Mouse (Mus musculus) adipose tissue, adult 10 weeks (tissue): ENCODE results near the gene Synrg. TPM values are rescaled to one million over a fixed set of nuclear protein-coding genes. Genes with fewer than 3 reads are reported as not detected.

ENCODE experiments used
- polyA plus RNA-seq: library from polyadenylated mRNA; stranded (reverse); fragments of 350-450 nt; fragmentation: Illumina TruSeq; extraction: RNeasy Lipid Tissue Mini Kit (QIAGEN cat#74804); gene quantifications from one replicate; pipeline ENCODE4 v1.2.3, GENCODE M21; 2014; ENCODE audit warnings: low read depth, low replicate concordance

The Synrg gene
- polyA plus RNA-seq = 24.0 TPM

DNA sequence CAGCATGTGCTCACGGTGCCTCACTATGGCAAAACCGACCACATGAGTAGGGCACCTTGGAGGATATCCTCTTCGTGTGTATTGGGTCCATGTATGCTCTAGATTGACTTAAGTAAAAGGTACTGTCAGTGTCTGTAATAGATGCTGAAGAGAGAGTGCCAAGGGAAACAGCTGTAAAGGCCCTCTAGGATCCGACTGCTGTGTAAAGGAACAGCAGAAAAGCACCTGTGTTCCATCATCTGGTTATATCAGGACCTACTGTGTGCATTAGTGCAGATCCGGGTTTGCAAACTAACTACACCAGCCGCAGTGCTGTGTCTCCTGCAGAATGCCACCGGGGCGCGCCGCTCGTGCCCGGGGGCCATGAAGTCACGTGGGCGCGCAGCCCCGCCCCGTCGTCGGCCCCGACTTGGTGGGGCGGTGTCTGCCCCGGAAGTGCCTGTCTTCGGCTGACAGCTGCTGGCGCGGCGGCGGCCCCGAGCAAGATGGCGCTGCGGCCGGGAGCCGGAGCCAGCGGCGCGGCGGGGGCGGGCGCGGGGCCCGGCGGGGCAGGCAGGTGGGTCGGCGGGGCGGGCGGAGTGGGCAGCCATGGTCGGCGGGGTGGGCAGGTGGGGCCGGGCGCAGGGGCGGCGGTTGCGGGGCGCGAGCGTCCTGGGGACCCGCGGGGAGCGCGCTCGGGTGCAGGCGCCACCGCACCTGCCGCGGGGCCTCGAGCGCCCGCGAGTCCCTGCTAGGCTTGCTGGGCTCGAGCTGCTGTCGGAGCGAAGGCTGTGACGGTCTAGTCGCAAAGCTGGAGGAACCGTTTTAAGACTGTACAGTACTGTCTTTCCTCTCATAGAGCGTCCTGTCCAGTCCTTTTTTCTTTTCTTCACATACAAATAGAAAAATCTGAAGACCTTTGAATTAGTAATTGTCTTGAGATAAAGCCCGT, at the start of gene Synrg:
TSS of gene Synrg (plus strand) at position 438 of the 931 bp plus-strand sequence.

DNA sequence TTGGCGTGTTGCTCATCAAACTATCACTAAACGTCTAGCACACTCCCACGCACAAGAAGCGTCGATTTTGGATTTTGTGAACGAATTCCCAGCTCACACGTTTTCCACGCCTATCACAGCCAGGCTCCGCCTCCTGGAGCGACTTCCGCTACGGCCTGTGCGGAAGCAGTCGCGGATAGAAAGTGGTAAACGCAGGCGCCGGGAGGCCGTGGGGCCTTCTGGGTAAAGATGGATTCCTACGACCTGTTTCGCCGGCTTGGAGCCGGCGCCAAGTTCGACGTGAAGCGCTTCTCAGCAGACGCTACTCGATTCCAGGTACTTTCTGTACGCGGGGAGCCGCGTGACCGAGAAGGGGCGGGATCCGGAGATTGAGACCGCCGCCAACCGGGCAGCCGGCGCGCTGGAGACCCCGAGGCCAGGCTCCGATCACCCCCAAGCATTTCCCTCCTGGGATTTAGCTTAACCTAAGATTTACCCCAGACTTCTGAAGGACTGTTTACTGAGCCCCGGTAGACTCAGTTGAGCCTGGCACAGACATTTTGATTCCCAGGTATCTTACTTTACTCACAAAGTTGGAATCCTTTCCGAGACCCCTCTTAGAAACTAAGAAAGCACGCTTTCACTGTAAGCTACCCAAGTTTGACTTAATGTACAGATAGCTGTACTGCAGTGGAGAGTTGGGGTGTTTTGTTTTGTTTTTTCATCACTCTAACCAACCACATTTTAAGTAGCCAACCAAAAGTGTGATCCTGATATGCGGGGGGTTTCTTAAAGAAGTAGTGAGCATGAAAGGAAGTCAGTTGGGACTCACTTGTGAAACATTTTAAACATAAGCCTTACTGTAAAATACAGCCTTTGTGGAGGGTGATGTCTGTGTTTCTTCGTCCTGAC, 22.0 kb upstream of the Synrg start, which contains the start of gene Ddx52:
TSS of gene Ddx52 (plus strand) at position 113 of the 891 bp plus-strand sequence.

DNA sequence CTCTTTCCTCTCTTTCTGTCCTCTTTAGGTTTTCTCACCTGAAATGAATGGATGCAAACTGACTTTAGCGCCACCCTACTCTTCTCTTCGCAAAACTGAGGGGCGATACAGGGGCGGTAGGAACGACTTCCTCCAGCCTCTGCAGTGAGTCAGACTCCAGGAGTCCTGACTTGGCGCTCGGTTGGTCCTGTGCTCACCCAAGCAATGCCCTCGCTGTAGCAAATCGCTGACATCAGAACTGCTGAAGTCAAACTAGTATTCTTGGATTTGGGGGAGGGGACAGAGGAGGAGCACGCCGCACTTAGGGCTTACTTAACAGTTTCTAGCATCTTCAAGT, 104.8 kb downstream of the Synrg start, which contains the start of gene Dusp14:
TSS of gene Dusp14 (minus strand) at position 228 of the 337 bp plus-strand sequence.

Other genes with a start within 250 kb of the Synrg start
- gene Wfdc21, start 217.5 kb upstream of the Synrg start, polyA plus RNA-seq = 111 TPM
- 9.0 TPM for gene Heatr6, start 210.7 kb upstream of the Synrg start, polyA plus RNA-seq
- gene Hnf1b, start 114.4 kb upstream of the Synrg start, polyA plus RNA-seq = 28.8 TPM
- gene Ddx52, start 22.4 kb upstream of the Synrg start, polyA plus RNA-seq = 21.3 TPM
- 6.6 TPM for gene Dusp14, start 104.8 kb downstream of the Synrg start, polyA plus RNA-seq
- 18.8 TPM for gene Tada2a, start 165.2 kb downstream of the Synrg start, polyA plus RNA-seq
- gene Acaca, start 165.2 kb downstream of the Synrg start, polyA plus RNA-seq = 58.5 TPM
- not detected for gene Gm11437, start 203.0 kb downstream of the Synrg start, polyA plus RNA-seq